Mouse (Mus musculus) liver, adult 2 months (tissue): Measurements from ENCODE around the gene Rtp4. TPM values are rescaled to one million over a fixed set of nuclear protein-coding genes. Genes with fewer than 3 reads are reported as not detected.

ENCODE experiments used
- DNase-seq: peaks from one replicate; pipeline ENCODE4 v3.0.0-alpha.2; 2011; ENCODE audit warnings: low read depth, low spot score; ENCODE audit errors: extremely low read depth
- H3K27ac ChIP-seq: fragments of 200-500 bp; replicated peaks from 2 replicates; pipeline ENCODE4 v1.5.1; 2012; ENCODE audit warnings: low read depth, mild to moderate bottlenecking, control low read depth, inconsistent platforms, low read length; ENCODE audit not compliant: insufficient read depth
- H3K27me3 ChIP-seq: fragments of 200-500 bp; 2 replicates; pipeline ENCODE4 v1.6.1; 2012; ENCODE audit warnings: mild to moderate bottlenecking, moderate library complexity, low read length, inconsistent platforms; ENCODE audit not compliant: control insufficient read depth, insufficient read depth
- H3K36me3 ChIP-seq: fragments of 200-500 bp; 2 replicates; pipeline ENCODE4 v1.6.1; 2012; ENCODE audit warnings: low read length, inconsistent platforms; ENCODE audit not compliant: control insufficient read depth, insufficient read depth
- H3K4me1 ChIP-seq: fragments of 200-500 bp; 2 replicates; pipeline ENCODE4 v1.6.1; 2011; ENCODE audit warnings: low read length; ENCODE audit not compliant: control insufficient read depth, insufficient read depth
- H3K4me3 ChIP-seq: fragments of 200-500 bp; 2 replicates; pipeline ENCODE4 v1.5.1; 2011; ENCODE audit warnings: low read depth, mild to moderate bottlenecking, control low read depth, low read length, moderate library complexity; ENCODE audit not compliant: insufficient read depth
- H3K79me2 ChIP-seq: fragments of 200-500 bp; 2 replicates; pipeline ENCODE4 v1.6.1; 2012; ENCODE audit warnings: inconsistent platforms, mild to moderate bottlenecking, low read length, moderate library complexity; ENCODE audit not compliant: control insufficient read depth, insufficient read depth
- H3K9ac ChIP-seq: fragments of 200-500 bp; 2 replicates; pipeline ENCODE4 v1.6.1; 2012; ENCODE audit warnings: low read depth, mild to moderate bottlenecking, control low read depth, inconsistent platforms, low read length
- CTCF ChIP-seq: fragments of 200-500 bp; IDR thresholded peaks from 2 replicates; pipeline ENCODE4 v1.5.1; 2011; ENCODE audit warnings: low read depth, low read length, control low read depth
- POLR2A ChIP-seq: fragments of 200-500 bp; IDR thresholded peaks from 2 replicates; pipeline ENCODE4 v1.6.1; 2011; ENCODE audit warnings: low read length, control low read depth; ENCODE audit not compliant: insufficient read depth; ENCODE audit errors: extremely low read depth
- WGBS: fragments of 180-500 bp; shearing (Covaris S2); methylation state at CpG from one replicate; pipeline ENCODE4 v1.1.7; 2018; 5-methylcytosine and 5-hydroxymethylcytosine counted together
- polyA plus RNA-seq: library from polyadenylated mRNA; depleted of rRNA; stranded (reverse); fragments of >200 nt; gene quantifications from 2 replicates; pipeline ENCODE4 v1.2.3, GENCODE M21; 2012
- total RNA-seq: library from RNA; depleted of rRNA; stranded (reverse); fragments of >200 nt; gene quantifications from 2 replicates; pipeline ENCODE4 v1.2.3, GENCODE M21; 2014

Gene Rtp4
- total and polyA plus RNA-seq, 2 experiments, result 16.9 to 25.2 TPM

GRCm38 (mm10) chr16:23596696-23597095 lies 76.6 kb downstream of the Rtp4 start:
- TF ChIP-seq POLR2A, result no peak
- no peak for TF ChIP-seq CTCF
- Histone ChIP-seq H3K4me3 (no peak overlapping the region), H3K36me3 (no peaks in the 10 kb centered on the region), H3K4me1 (no peaks in the 10 kb centered on the region; the same call in 1 of the 2 replicates), H3K79me2 (no peaks in the 10 kb centered on the region), H3K27me3 (no peaks in the 10 kb centered on the region), H3K27ac (no peak overlapping the region), H3K9ac (no peak overlapping the region)
- DNase-seq, result no peak
- WGBS, result 97% methylated on average over 3 of the region's 3 CpGs

- H3K9ac ChIP-seq, result no peak overlapping the region
Measured at GRCm38 (mm10) chr16:23597968-23598367, 77.9 kb downstream of the Rtp4 start.

GRCm38 (mm10) chr16:23606220-23606619 lies 86.1 kb downstream of the Rtp4 start:
- WGBS, result 19% methylated on average over 2 of the region's 2 CpGs
- Histone ChIP-seq H3K4me3 (no peak overlapping the region), H3K27ac (peak overlapping the region; percentile 76), H3K4me1 (peaks cover 16% of the 10 kb centered on the region), H3K27me3 (no peaks in the 10 kb centered on the region), H3K36me3 (no peaks in the 10 kb centered on the region), H3K9ac (no peak overlapping the region), H3K79me2 (peaks cover 6% of the 10 kb centered on the region; the same call in 1 of the 2 replicates)
- TF ChIP-seq CTCF (no peak), POLR2A (no peak)
- DNase-seq, result peak; percentile 89

More at GRCm38 (mm10) chr16:23597968-23598367, 77.9 kb downstream of the Rtp4 start:
- peak; percentile 47 for DNase-seq
- TF ChIP-seq POLR2A, result no peak
- TF ChIP-seq CTCF, result no peak
- Histone ChIP-seq H3K4me3 (no peak overlapping the region), H3K4me1 (no peaks in the 10 kb centered on the region), H3K27ac (no peak overlapping the region), H3K36me3 (no peaks in the 10 kb centered on the region), H3K27me3 (no peaks in the 10 kb centered on the region), H3K79me2 (no peaks in the 10 kb centered on the region)

- H3K79me2 ChIP-seq, result peaks cover 7% of the 10 kb centered on the region; the same call in 1 of the 2 replicates
- WGBS, result 37% methylated on average over 7 of the region's 7 CpGs
- H3K36me3 ChIP-seq, result peaks cover 1% of the 10 kb centered on the region; the same call in 1 of the 2 replicates
- H3K27ac ChIP-seq, result peak overlapping the region; percentile 76
- DNase-seq, result peak; percentile 84
- no peak for TF ChIP-seq CTCF
- no peak for TF ChIP-seq POLR2A
- H3K4me3 ChIP-seq, result no peak overlapping the region
- H3K27me3 ChIP-seq, result no peaks in the 10 kb centered on the region
- H3K9ac ChIP-seq, result no peak overlapping the region
- H3K4me1 ChIP-seq, result peaks cover 16% of the 10 kb centered on the region
Measured at GRCm38 (mm10) chr16:23606651-23607050, 86.6 kb downstream of the Rtp4 start.

- Histone ChIP-seq H3K4me1 (peaks cover 16% of the 10 kb centered on the region), H3K9ac (no peak overlapping the region), H3K27me3 (no peaks in the 10 kb centered on the region), H3K27ac (peak overlapping the region; percentile 26; the same call in 1 of the 2 replicates), H3K4me3 (no peak overlapping the region), H3K79me2 (peaks cover 7% of the 10 kb centered on the region; the same call in 1 of the 2 replicates), H3K36me3 (peaks cover 10% of the 10 kb centered on the region)
- WGBS, result 0% methylated on average over 1 of the region's 1 CpGs
- DNase-seq, result peak; percentile 73
- no peak for TF ChIP-seq POLR2A
- no peak for TF ChIP-seq CTCF
Measured at GRCm38 (mm10) chr16:23607911-23608410, 87.9 kb downstream of the Rtp4 start.

- peak; percentile 70 for DNase-seq
- no peaks in the 10 kb centered on the region for H3K27me3 ChIP-seq
- H3K4me3 ChIP-seq, result peak overlapping the region; percentile 68
- peaks cover 7% of the 10 kb centered on the region; the same call in 1 of the 2 replicates for H3K79me2 ChIP-seq
- peak overlapping the region; percentile 72 for H3K27ac ChIP-seq
- peaks cover 16% of the 10 kb centered on the region for H3K4me1 ChIP-seq
- peak overlapping the region; percentile 71 for H3K9ac ChIP-seq
- TF ChIP-seq CTCF (no peak), POLR2A (no peak)
- H3K36me3 ChIP-seq, result peaks cover 21% of the 10 kb centered on the region
- 17% methylated on average over 11 of the region's 11 CpGs for WGBS
Measured at GRCm38 (mm10) chr16:23609748-23610185, 89.7 kb downstream of the Rtp4 start.
